Mouse (Mus musculus): ENCODE measurements at regions not wholly inside any gene's neighbourhood (a gene's known extent, or its start where the extent isn't known, plus 50 kb on each side); places are given as distances from the start of the nearest gene placed in this dataset.

GRCm38 (mm10) chr1:185617691-185618090 lies 163.0 kb downstream of the Slc30a10 start:
- in situ Hi-C loops (cut with MboI; ENCODE audit: low pct_unique_long_range_greater_than_20kb) = no loop called here
- no peaks in the 10 kb centered on the region for H3K27me3 ChIP-seq
- ChIA-PET CTCF (no interaction called here), POLR2A (interaction anchor here (2.1 kb wide), 1 partner anchor 13 kb away, joined by 6 read pairs; no protein-coding TSS in a partner anchor)
- TF ChIP-seq CTCF (IDR thresholded peaks at IDR 0.05) = no peak
- DNase-seq (ENCODE audit: low read depth, low spot score) = no peak
- ATAC-seq = no peak

- CTCF ChIA-PET = interaction anchor here (2.0 kb wide), 1 partner anchor 10 kb away, joined by 5 read pairs; no protein-coding TSS in a partner anchor
- ATAC-seq (no peak), DNase-seq (ENCODE audit: low read depth, low spot score) (no peak)
- in situ Hi-C loops (cut with MboI; ENCODE audit: low pct_unique_long_range_greater_than_20kb) = no loop called here
- no peaks in the 10 kb centered on the region for H3K27me3 ChIP-seq
- POLR2A ChIA-PET = no interaction called here
- no peak for TF ChIP-seq CTCF (IDR thresholded peaks at IDR 0.05)
Measured at GRCm38 (mm10) chr1:185619011-185619410, 164.4 kb downstream of the Slc30a10 start.

- POLR2A ChIA-PET = no interaction called here
Measured at GRCm38 (mm10) chr1:185628401-185628800, 173.8 kb downstream of the Slc30a10 start.

GRCm38 (mm10) chr1:185629976-185630375 lies 175.3 kb downstream of the Slc30a10 start:
- POLR2A ChIA-PET = interaction anchor here (1.9 kb wide), 1 partner anchor 13 kb away, joined by 6 read pairs; no protein-coding TSS in a partner anchor
- no peak for TF ChIP-seq CTCF (IDR thresholded peaks at IDR 0.05)
- H3K27me3 ChIP-seq = no peaks in the 10 kb centered on the region
- in situ Hi-C loops (cut with MboI; ENCODE audit: low pct_unique_long_range_greater_than_20kb) = no loop called here
- no peak for DNase-seq (ENCODE audit: low read depth, low spot score)
- CTCF ChIA-PET = interaction anchor here (1.2 kb wide), 1 partner anchor 12 kb away, joined by 3 read pairs; no protein-coding TSS in a partner anchor
- ATAC-seq = no peak

More at GRCm38 (mm10) chr1:185628401-185628800, 173.8 kb downstream of the Slc30a10 start:
- in situ Hi-C loops (cut with MboI; ENCODE audit: low pct_unique_long_range_greater_than_20kb) = no loop called here
- no peaks in the 10 kb centered on the region for H3K27me3 ChIP-seq
- ATAC-seq (no peak), DNase-seq (ENCODE audit: low read depth, low spot score) (no peak)
- CTCF ChIA-PET = interaction anchor here (1.0 kb wide), 1 partner anchor 9 kb away, joined by 5 read pairs; no protein-coding TSS in a partner anchor
- no peak for TF ChIP-seq CTCF (IDR thresholded peaks at IDR 0.05)

GRCm38 (mm10) chr1:185638631-185639030 lies 184.0 kb downstream of the Slc30a10 start:
- H3K27me3 ChIP-seq = no peaks in the 10 kb centered on the region
- CTCF ChIA-PET = no interaction called here
- POLR2A ChIA-PET = no interaction called here
- no peak for ATAC-seq
- in situ Hi-C loops (cut with MboI; ENCODE audit: low pct_unique_long_range_greater_than_20kb) = no loop called here
- TF ChIP-seq CTCF (IDR thresholded peaks at IDR 0.05) = no peak
- DNase-seq (ENCODE audit: low read depth, low spot score) = no peak

- in situ Hi-C loops (cut with MboI; ENCODE audit: low pct_unique_long_range_greater_than_20kb) = no loop called here
Measured at GRCm38 (mm10) chr1:185639486-185639885, 184.8 kb downstream of the Slc30a10 start.

GRCm38 (mm10) chr1:185644026-185644425 lies 189.4 kb downstream of the Slc30a10 start:
- H3K27me3 ChIP-seq = no peaks in the 10 kb centered on the region
- no peak for ATAC-seq
- no peak for DNase-seq (ENCODE audit: low read depth, low spot score)
- CTCF ChIA-PET = no interaction called here
- TF ChIP-seq CTCF (IDR thresholded peaks at IDR 0.05) = no peak
- POLR2A ChIA-PET = no interaction called here
- in situ Hi-C loops (cut with MboI; ENCODE audit: low pct_unique_long_range_greater_than_20kb) = no loop called here

More at GRCm38 (mm10) chr1:185639486-185639885, 184.8 kb downstream of the Slc30a10 start:
- TF ChIP-seq CTCF (IDR thresholded peaks at IDR 0.05) = no peak
- no peaks in the 10 kb centered on the region for H3K27me3 ChIP-seq
- DNase-seq (ENCODE audit: low read depth, low spot score) (no peak), ATAC-seq (no peak)
- ChIA-PET CTCF (no interaction called here), POLR2A (no interaction called here)

- no peaks in the 10 kb centered on the region for H3K27me3 ChIP-seq
- no peak for TF ChIP-seq CTCF (IDR thresholded peaks at IDR 0.05)
- ATAC-seq (no peak), DNase-seq (ENCODE audit: low read depth, low spot score) (no peak)
- ChIA-PET CTCF (no interaction called here), POLR2A (no interaction called here)
- in situ Hi-C loops (cut with MboI; ENCODE audit: low pct_unique_long_range_greater_than_20kb) = no loop called here
Measured at GRCm38 (mm10) chr1:185648128-185648527, 193.5 kb downstream of the Slc30a10 start.

GRCm38 (mm10) chr1:185648926-185649325 lies 194.3 kb downstream of the Slc30a10 start:
- CTCF ChIA-PET = interaction anchor here (0.8 kb wide), 1 partner anchor 1109 kb away, joined by 3 read pairs; no protein-coding TSS in a partner anchor
- H3K27me3 ChIP-seq = no peaks in the 10 kb centered on the region
- no peak for ATAC-seq
- in situ Hi-C loops (cut with MboI; ENCODE audit: low pct_unique_long_range_greater_than_20kb) = no loop called here
- no peak for DNase-seq (ENCODE audit: low read depth, low spot score)
- POLR2A ChIA-PET = no interaction called here
- no peak for TF ChIP-seq CTCF (IDR thresholded peaks at IDR 0.05)

- ATAC-seq (no peak), DNase-seq (ENCODE audit: low read depth, low spot score) (no peak)
- POLR2A ChIA-PET = no interaction called here
- TF ChIP-seq CTCF (IDR thresholded peaks at IDR 0.05) = no peak
- in situ Hi-C loops (cut with MboI; ENCODE audit: low pct_unique_long_range_greater_than_20kb) = no loop called here
- CTCF ChIA-PET = no interaction called here
- no peaks in the 10 kb centered on the region for H3K27me3 ChIP-seq
Measured at GRCm38 (mm10) chr1:185650926-185651325, 196.3 kb downstream of the Slc30a10 start.

GRCm38 (mm10) chr1:185655021-185655420 lies 200.4 kb downstream of the Slc30a10 start:
- DNase-seq (ENCODE audit: low read depth, low spot score) = no peak
- ChIA-PET CTCF (interaction anchor here (1.1 kb wide), 1 partner anchor 10 kb away, joined by 3 read pairs; no protein-coding TSS in a partner anchor), POLR2A (no interaction called here)
- ATAC-seq = no peak
- no peaks in the 10 kb centered on the region for H3K27me3 ChIP-seq
- in situ Hi-C loops (cut with MboI; ENCODE audit: low pct_unique_long_range_greater_than_20kb) = no loop called here
- no peak for TF ChIP-seq CTCF (IDR thresholded peaks at IDR 0.05)

GRCm38 (mm10) chr1:185655461-185655860 lies 200.8 kb downstream of the Slc30a10 start:
- ATAC-seq (no peak), DNase-seq (ENCODE audit: low read depth, low spot score) (no peak)
- ChIA-PET POLR2A (no interaction called here), CTCF (interaction anchor here (1.1 kb wide), 1 partner anchor 10 kb away, joined by 3 read pairs; no protein-coding TSS in a partner anchor)
- H3K27me3 ChIP-seq = no peaks in the 10 kb centered on the region
- in situ Hi-C loops (cut with MboI; ENCODE audit: low pct_unique_long_range_greater_than_20kb) = no loop called here
- TF ChIP-seq CTCF (IDR thresholded peaks at IDR 0.05) = no peak
